Mouse (Mus musculus) megakaryocyte, embryonic 14.5 days (primary cell): ENCODE data around the gene Fgfr2.

ENCODE experiments used
- FLI1 ChIP-seq: IDR thresholded peaks from 2 replicates; pipeline ENCODE4 v1.6.1; 2012; ENCODE audit warnings: low read length, inconsistent platforms, mixed read lengths
- GATA1 ChIP-seq: IDR thresholded peaks from 3 replicates; pipeline ENCODE4 v1.6.1; 2012; ENCODE audit warnings: mixed read lengths, low read length, inconsistent platforms, borderline replicate concordance

- TF ChIP-seq GATA1 (no peak), FLI1 (no peak)
Measured at GRCm38 (mm10) chr7:130165408-130165807, 2957.7 kb downstream of the Fgfr2 start.
